Mouse (Mus musculus): ENCODE data around the gene Atp8a1. TPM values are rescaled to one million over a fixed set of nuclear protein-coding genes. Genes with fewer than 3 reads are reported as not detected.

Atp8a1 gene
- polyA plus RNA-seq (2014; fragmentation: Nextera tagmentation; extraction: Ambion mirVana) = 42.0 and 54.7 TPM in 2 replicates

- 1% methylated on average over 52 of the region's 64 CpGs for WGBS
- peak within 1 kb of the TSS; percentile 89 for H3K4me3 ChIP-seq (replicated peaks; ENCODE audit: low read depth, low read length)
- no peaks in the 10 kb centered on the region for H3K36me3 ChIP-seq (ENCODE audit: control insufficient read depth, insufficient read depth, low read length)
- H3K27me3 ChIP-seq (ENCODE audit: control insufficient read depth, insufficient read depth, low read length) = no peaks in the 10 kb centered on the region
- peak within 1 kb of the TSS; percentile 75 for H3K4me2 ChIP-seq (ENCODE audit: low read length)
- no peaks in the 10 kb centered on the region for H3K9me3 ChIP-seq (ENCODE audit: control insufficient read depth, low read length)
- H3K4me1 ChIP-seq (ENCODE audit: control insufficient read depth, insufficient read depth, low read length) = peaks cover 34% of the 10 kb centered on the region
- DNase-seq (peak; percentile 99), ATAC-seq (ENCODE audit: low FRiP score, low TSS enrichment) (peak; percentile 97)
- H3K9ac ChIP-seq (replicated peaks; ENCODE audit: low read length) = peak within 1 kb of the TSS; percentile 86
- peak within 1 kb of the TSS; percentile 92 for H3K27ac ChIP-seq (replicated peaks; ENCODE audit: low read depth, low read length)
Observed at GRCm38 (mm10) chr5:67847253-67848165, at the start of gene Atp8a1. Atp8a1 (minus strand) TSS chr5:67847434.

GRCm38 (mm10) chr5:67884422-67885210 is 37.4 kb upstream of the Atp8a1 start:
- no peaks in the 10 kb centered on the region for H3K27me3 ChIP-seq (ENCODE audit: control insufficient read depth, insufficient read depth, low read length)
- no peaks in the 10 kb centered on the region for H3K36me3 ChIP-seq (ENCODE audit: control insufficient read depth, insufficient read depth, low read length)
- no peak overlapping the region for H3K4me3 ChIP-seq (replicated peaks; ENCODE audit: low read depth, low read length)
- no peaks in the 10 kb centered on the region; the same call in 1 of the 2 replicates for H3K4me1 ChIP-seq (ENCODE audit: control insufficient read depth, insufficient read depth, low read length)
- 0 out of 2 replicates have a peak overlapping the region, but pooled peaks have one; percentile 5 for H3K4me2 ChIP-seq (ENCODE audit: low read length)
- WGBS = 33% methylated on average over 9 of the region's 9 CpGs
- H3K27ac ChIP-seq (replicated peaks; ENCODE audit: low read depth, low read length) = 0 out of 2 replicates have a peak overlapping the region, but pooled peaks have one; percentile 5
- DNase-seq (peak; percentile 58), ATAC-seq (ENCODE audit: low FRiP score, low TSS enrichment) (peak; percentile 34; the same call in 1 of the 2 replicates)
- H3K9me3 ChIP-seq (ENCODE audit: control insufficient read depth, low read length) = no peaks in the 10 kb centered on the region
- no peak overlapping the region for H3K9ac ChIP-seq (replicated peaks; ENCODE audit: low read length)

- no peaks in the 10 kb centered on the region for H3K27me3 ChIP-seq (ENCODE audit: control insufficient read depth, insufficient read depth, low read length)
- no peak overlapping the region for H3K4me2 ChIP-seq (ENCODE audit: low read length)
- H3K9ac ChIP-seq (replicated peaks; ENCODE audit: low read length) = no peak overlapping the region
- 67% methylated on average over 1 of the region's 1 CpGs for WGBS
- H3K4me3 ChIP-seq (replicated peaks; ENCODE audit: low read depth, low read length) = no peak overlapping the region
- no peaks in the 10 kb centered on the region for H3K9me3 ChIP-seq (ENCODE audit: control insufficient read depth, low read length)
- no peaks in the 10 kb centered on the region for H3K36me3 ChIP-seq (ENCODE audit: control insufficient read depth, insufficient read depth, low read length)
- DNase-seq (no peak), ATAC-seq (ENCODE audit: low FRiP score, low TSS enrichment) (no peak)
- H3K4me1 ChIP-seq (ENCODE audit: control insufficient read depth, insufficient read depth, low read length) = no peaks in the 10 kb centered on the region; the same call in 1 of the 2 replicates
- H3K27ac ChIP-seq (replicated peaks; ENCODE audit: low read depth, low read length) = no peak overlapping the region
Observed at GRCm38 (mm10) chr5:67883564-67884171, 36.4 kb upstream of the Atp8a1 start.

GRCm38 (mm10) chr5:67871414-67871813 is 24.2 kb upstream of the Atp8a1 start:
- no peaks in the 10 kb centered on the region for H3K27me3 ChIP-seq (ENCODE audit: control insufficient read depth, insufficient read depth, low read length)
- DNase-seq = peak; percentile 68
- no peak overlapping the region for H3K27ac ChIP-seq (replicated peaks; ENCODE audit: low read depth, low read length)
- H3K9me3 ChIP-seq (ENCODE audit: control insufficient read depth, low read length) = no peaks in the 10 kb centered on the region
- H3K4me2 ChIP-seq (ENCODE audit: low read length) = no peak overlapping the region
- H3K4me1 ChIP-seq (ENCODE audit: control insufficient read depth, insufficient read depth, low read length) = no peaks in the 10 kb centered on the region
- no peak overlapping the region for H3K4me3 ChIP-seq (replicated peaks; ENCODE audit: low read depth, low read length)
- no peaks in the 10 kb centered on the region for H3K36me3 ChIP-seq (ENCODE audit: control insufficient read depth, insufficient read depth, low read length)
- no peak overlapping the region for H3K9ac ChIP-seq (replicated peaks; ENCODE audit: low read length)
- WGBS = 33% methylated on average over 3 of the region's 3 CpGs
- ATAC-seq (ENCODE audit: low FRiP score, low TSS enrichment) = no peak

- DNase-seq = no peak
- 73% methylated on average over 9 of the region's 9 CpGs for WGBS
- peaks cover 3% of the 10 kb centered on the region; the same call in 1 of the 2 replicates for H3K4me1 ChIP-seq (ENCODE audit: control insufficient read depth, insufficient read depth, low read length)
- no peak overlapping the region for H3K9ac ChIP-seq (replicated peaks; ENCODE audit: low read length)
- H3K27ac ChIP-seq (replicated peaks; ENCODE audit: low read depth, low read length) = no peak overlapping the region
- H3K4me3 ChIP-seq (replicated peaks; ENCODE audit: low read depth, low read length) = no peak overlapping the region
- no peak for ATAC-seq (ENCODE audit: low FRiP score, low TSS enrichment)
- no peaks in the 10 kb centered on the region for H3K27me3 ChIP-seq (ENCODE audit: control insufficient read depth, insufficient read depth, low read length)
- no peaks in the 10 kb centered on the region for H3K9me3 ChIP-seq (ENCODE audit: control insufficient read depth, low read length)
- H3K4me2 ChIP-seq (ENCODE audit: low read length) = no peak overlapping the region
- no peaks in the 10 kb centered on the region for H3K36me3 ChIP-seq (ENCODE audit: control insufficient read depth, insufficient read depth, low read length)
Observed at GRCm38 (mm10) chr5:67866221-67866620, 19.0 kb upstream of the Atp8a1 start.

GRCm38 (mm10) chr5:67865670-67866069 is 18.4 kb upstream of the Atp8a1 start:
- 84% methylated on average over 5 of the region's 5 CpGs for WGBS
- H3K4me2 ChIP-seq (ENCODE audit: low read length) = no peak overlapping the region
- H3K4me1 ChIP-seq (ENCODE audit: control insufficient read depth, insufficient read depth, low read length) = peaks cover 3% of the 10 kb centered on the region; the same call in 1 of the 2 replicates
- no peaks in the 10 kb centered on the region for H3K9me3 ChIP-seq (ENCODE audit: control insufficient read depth, low read length)
- H3K27me3 ChIP-seq (ENCODE audit: control insufficient read depth, insufficient read depth, low read length) = no peaks in the 10 kb centered on the region
- H3K27ac ChIP-seq (replicated peaks; ENCODE audit: low read depth, low read length) = no peak overlapping the region
- DNase-seq (no peak), ATAC-seq (ENCODE audit: low FRiP score, low TSS enrichment) (no peak)
- H3K4me3 ChIP-seq (replicated peaks; ENCODE audit: low read depth, low read length) = no peak overlapping the region
- H3K36me3 ChIP-seq (ENCODE audit: control insufficient read depth, insufficient read depth, low read length) = no peaks in the 10 kb centered on the region
- H3K9ac ChIP-seq (replicated peaks; ENCODE audit: low read length) = no peak overlapping the region

GRCm38 (mm10) chr5:67864508-67865060 is 17.4 kb upstream of the Atp8a1 start:
- no peak overlapping the region for H3K4me2 ChIP-seq (ENCODE audit: low read length)
- 83% methylated on average over 2 of the region's 2 CpGs for WGBS
- ATAC-seq (ENCODE audit: low FRiP score, low TSS enrichment) (no peak), DNase-seq (no peak)
- no peaks in the 10 kb centered on the region for H3K9me3 ChIP-seq (ENCODE audit: control insufficient read depth, low read length)
- no peak overlapping the region for H3K4me3 ChIP-seq (replicated peaks; ENCODE audit: low read depth, low read length)
- no peak overlapping the region for H3K27ac ChIP-seq (replicated peaks; ENCODE audit: low read depth, low read length)
- no peaks in the 10 kb centered on the region for H3K27me3 ChIP-seq (ENCODE audit: control insufficient read depth, insufficient read depth, low read length)
- no peaks in the 10 kb centered on the region for H3K36me3 ChIP-seq (ENCODE audit: control insufficient read depth, insufficient read depth, low read length)
- H3K9ac ChIP-seq (replicated peaks; ENCODE audit: low read length) = no peak overlapping the region
- peaks cover 3% of the 10 kb centered on the region; the same call in 1 of the 2 replicates for H3K4me1 ChIP-seq (ENCODE audit: control insufficient read depth, insufficient read depth, low read length)

GRCm38 (mm10) chr5:67863950-67864391 is 16.7 kb upstream of the Atp8a1 start:
- DNase-seq (peak; percentile 67), ATAC-seq (ENCODE audit: low FRiP score, low TSS enrichment) (no peak; the same call in 1 of the 2 replicates)
- Histone ChIP-seq H3K9ac (replicated peaks; ENCODE audit: low read length) (no peak overlapping the region), H3K9me3 (ENCODE audit: control insufficient read depth, low read length) (no peaks in the 10 kb centered on the region), H3K36me3 (ENCODE audit: control insufficient read depth, insufficient read depth, low read length) (no peaks in the 10 kb centered on the region), H3K4me3 (replicated peaks; ENCODE audit: low read depth, low read length) (no peak overlapping the region), H3K27ac (replicated peaks; ENCODE audit: low read depth, low read length) (no peak overlapping the region), H3K4me2 (ENCODE audit: low read length) (peak overlapping the region; percentile 13; the same call in 1 of the 2 replicates), H3K27me3 (ENCODE audit: control insufficient read depth, insufficient read depth, low read length) (no peaks in the 10 kb centered on the region), H3K4me1 (ENCODE audit: control insufficient read depth, insufficient read depth, low read length) (peaks cover 3% of the 10 kb centered on the region; the same call in 1 of the 2 replicates)
- 27% methylated on average over 10 of the region's 10 CpGs for WGBS
